Mouse (Mus musculus) limb, embryonic 15.5 days (tissue): ENCODE measurements around the gene Fam102a. TPM values are rescaled to one million over a fixed set of nuclear protein-coding genes. Genes with fewer than 3 reads are reported as not detected.
A peak's percentile ranks its signal among the peaks of the same experiment; 100 is the strongest.

Source experiments
- ATAC-seq: fragments of 200-750 bp; cut with Nextera tagmentation; 2 replicates; pipeline ENCODE4 v1.8.0; 2017; ENCODE audit warnings: low read depth, moderate TSS enrichment; ENCODE audit not compliant: insufficient number of reproducible peaks, low FRiP score, low TSS enrichment
- H3K27ac ChIP-seq: fragments of 300-500 bp; sonication (generic); 2 replicates; pipeline ENCODE4 v1.5.1; 2015; ENCODE audit warnings: moderate library complexity, mild to moderate bottlenecking, inconsistent platforms
- H3K27me3 ChIP-seq: fragments of 300-500 bp; sonication (generic); 2 replicates; pipeline ENCODE4 v1.6.1; 2015; ENCODE audit warnings: inconsistent platforms
- H3K36me3 ChIP-seq: fragments of 300-500 bp; sonication (generic); 2 replicates; pipeline ENCODE4 v1.6.1; 2015; ENCODE audit warnings: inconsistent platforms
- H3K4me1 ChIP-seq: fragments of 300-500 bp; sonication (generic); 2 replicates; pipeline ENCODE4 v1.6.1; 2015; ENCODE audit warnings: inconsistent platforms
- H3K4me2 ChIP-seq: fragments of 300-500 bp; sonication (generic); 2 replicates; pipeline ENCODE4 v1.6.1; 2015; ENCODE audit warnings: mild to moderate bottlenecking, inconsistent platforms
- H3K4me3 ChIP-seq: fragments of 300-500 bp; sonication (generic); 2 replicates; pipeline ENCODE4 v1.5.1; 2015; ENCODE audit warnings: mild to moderate bottlenecking, inconsistent platforms
- H3K9ac ChIP-seq: fragments of 300-500 bp; sonication (generic); 2 replicates; pipeline ENCODE4 v1.6.1; 2015; ENCODE audit warnings: inconsistent platforms
- H3K9me3 ChIP-seq: fragments of 300-500 bp; sonication (generic); 2 replicates; pipeline ENCODE4 v1.6.1; 2016; ENCODE audit warnings: inconsistent platforms
- WGBS: fragments of 180-500 bp; shearing (Covaris S2); methylation state at CpG from one replicate; pipeline ENCODE4 v1.1.7; 2015; 5-methylcytosine and 5-hydroxymethylcytosine counted together
- polyA plus RNA-seq: library from polyadenylated mRNA; unstranded; fragments of >200 nt; fragmentation: Nextera tagmentation; extraction: Ambion mirVana; gene quantifications from 2 replicates; pipeline ENCODE4 v1.2.1, GENCODE M21; 2015

Fam102a gene
- polyA plus RNA-seq, 1 experiment from 2014 or later = 17.3 TPM

- no peaks in the 10 kb centered on the region for H3K36me3 ChIP-seq
- H3K27me3 ChIP-seq = no peaks in the 10 kb centered on the region
- no peaks in the 10 kb centered on the region for H3K4me1 ChIP-seq
- no peak overlapping the region for H3K4me3 ChIP-seq
- ATAC-seq = no peak
- no peaks in the 10 kb centered on the region for H3K9me3 ChIP-seq
- 72% methylated on average over 5 of the region's 5 CpGs for WGBS
- H3K4me2 ChIP-seq = no peak overlapping the region
- H3K9ac ChIP-seq = no peak overlapping the region
- no peak overlapping the region for H3K27ac ChIP-seq
Measured at GRCm38 (mm10) chr2:32500461-32500860, 34.7 kb upstream of the Fam102a start.

DNA sequence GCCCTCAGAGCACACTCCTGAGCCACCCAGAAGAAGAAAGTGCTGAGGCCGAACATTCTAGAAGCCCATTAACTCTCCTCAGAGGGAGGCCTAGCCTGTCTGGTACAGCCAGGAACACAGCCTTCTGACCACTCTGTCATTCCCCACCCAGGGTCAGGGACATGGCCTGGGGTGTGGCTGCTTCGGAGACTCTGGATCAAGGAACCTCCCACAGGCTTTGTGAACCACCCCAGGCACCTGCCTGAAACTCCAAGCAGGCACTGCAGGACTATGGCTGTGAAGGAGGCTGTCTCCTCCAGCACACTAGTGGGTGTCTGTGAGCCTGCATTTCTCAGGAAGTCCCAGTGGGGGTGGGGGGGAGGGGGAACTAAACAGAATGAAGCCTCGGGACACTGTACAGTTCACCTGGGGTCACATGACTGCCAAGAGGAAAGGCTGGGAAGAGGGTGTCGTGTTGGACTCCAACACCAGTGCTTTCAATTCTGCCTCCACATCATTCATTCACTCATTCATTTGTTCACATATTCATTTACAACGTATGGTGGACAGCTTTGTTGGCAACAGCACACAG, 33.3 kb upstream of the Fam102a start:
- Histone ChIP-seq H3K4me2 (no peak overlapping the region), H3K9me3 (no peaks in the 10 kb centered on the region), H3K4me1 (no peaks in the 10 kb centered on the region), H3K27ac (no peak overlapping the region), H3K4me3 (no peak overlapping the region), H3K9ac (no peak overlapping the region), H3K36me3 (no peaks in the 10 kb centered on the region), H3K27me3 (no peaks in the 10 kb centered on the region)
- ATAC-seq = 0 out of 2 replicates have a peak, but pooled peaks have one; percentile 30
- WGBS = 52% methylated on average over 5 of the region's 5 CpGs

- no peak overlapping the region for H3K27ac ChIP-seq
Measured at GRCm38 (mm10) chr2:32502843-32503242, 32.3 kb upstream of the Fam102a start.

DNA sequence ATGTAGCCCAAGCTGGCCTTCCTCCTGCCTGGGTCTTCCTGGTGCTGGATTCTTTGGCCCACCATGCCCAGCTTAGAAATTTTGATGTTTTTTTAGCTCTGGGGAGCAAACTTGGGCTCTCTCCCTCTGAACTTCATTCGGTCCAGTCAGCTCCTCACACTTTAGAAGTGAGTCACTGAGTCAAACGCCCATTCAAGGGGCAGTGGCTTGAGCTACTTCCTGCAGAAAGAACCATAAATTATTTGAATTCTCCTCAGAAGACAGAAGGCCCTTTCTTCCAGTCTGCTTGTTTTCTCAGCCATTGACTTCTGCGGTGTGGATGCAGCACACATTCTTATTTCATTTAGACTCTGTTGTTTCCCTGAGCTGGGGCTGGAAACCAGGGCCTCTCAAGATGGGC, 31.5 kb upstream of the Fam102a start:
- Histone ChIP-seq H3K9ac (no peak overlapping the region), H3K4me1 (no peaks in the 10 kb centered on the region), H3K9me3 (no peaks in the 10 kb centered on the region), H3K36me3 (no peaks in the 10 kb centered on the region), H3K27ac (no peak overlapping the region; the same call in 1 of the 2 replicates), H3K4me3 (no peak overlapping the region), H3K4me2 (no peak overlapping the region), H3K27me3 (no peaks in the 10 kb centered on the region)
- ATAC-seq = no peak
- 48% methylated on average over 3 of the region's 3 CpGs for WGBS

More at GRCm38 (mm10) chr2:32502843-32503242, 32.3 kb upstream of the Fam102a start:
- no peaks in the 10 kb centered on the region for H3K27me3 ChIP-seq
- no peaks in the 10 kb centered on the region for H3K4me1 ChIP-seq
- no peak overlapping the region for H3K4me3 ChIP-seq
- no peak overlapping the region for H3K9ac ChIP-seq
- H3K36me3 ChIP-seq = no peaks in the 10 kb centered on the region
- H3K9me3 ChIP-seq = no peaks in the 10 kb centered on the region
- no peak overlapping the region for H3K4me2 ChIP-seq
- 83% methylated on average over 12 of the region's 12 CpGs for WGBS
- ATAC-seq = no peak

DNA sequence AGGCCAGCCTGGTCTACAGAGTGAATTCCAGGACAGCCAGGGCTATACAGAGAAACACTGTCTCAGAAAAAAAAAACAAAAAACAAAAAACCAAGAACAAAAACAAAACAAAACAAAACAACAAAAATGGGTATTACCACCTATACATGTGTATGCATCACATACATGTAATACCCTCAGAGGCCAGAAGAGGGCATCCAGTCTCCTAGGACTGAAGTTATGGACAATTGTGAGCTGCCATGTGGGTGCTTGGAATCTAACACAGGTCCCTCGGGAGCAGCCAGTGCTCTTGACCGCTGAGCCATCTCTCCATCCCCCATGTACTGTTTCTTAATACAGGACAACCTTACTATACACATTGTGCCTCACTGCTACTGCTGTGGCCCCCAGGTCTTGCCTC, 29.6 kb upstream of the Fam102a start:
- Histone ChIP-seq H3K4me2 (no peak overlapping the region), H3K27me3 (no peaks in the 10 kb centered on the region), H3K9me3 (no peaks in the 10 kb centered on the region), H3K36me3 (no peaks in the 10 kb centered on the region), H3K9ac (no peak overlapping the region), H3K27ac (no peak overlapping the region), H3K4me3 (no peak overlapping the region), H3K4me1 (peaks cover 4% of the 10 kb centered on the region)
- no peak for ATAC-seq
- WGBS = 99% methylated on average over 2 of the region's 2 CpGs

DNA sequence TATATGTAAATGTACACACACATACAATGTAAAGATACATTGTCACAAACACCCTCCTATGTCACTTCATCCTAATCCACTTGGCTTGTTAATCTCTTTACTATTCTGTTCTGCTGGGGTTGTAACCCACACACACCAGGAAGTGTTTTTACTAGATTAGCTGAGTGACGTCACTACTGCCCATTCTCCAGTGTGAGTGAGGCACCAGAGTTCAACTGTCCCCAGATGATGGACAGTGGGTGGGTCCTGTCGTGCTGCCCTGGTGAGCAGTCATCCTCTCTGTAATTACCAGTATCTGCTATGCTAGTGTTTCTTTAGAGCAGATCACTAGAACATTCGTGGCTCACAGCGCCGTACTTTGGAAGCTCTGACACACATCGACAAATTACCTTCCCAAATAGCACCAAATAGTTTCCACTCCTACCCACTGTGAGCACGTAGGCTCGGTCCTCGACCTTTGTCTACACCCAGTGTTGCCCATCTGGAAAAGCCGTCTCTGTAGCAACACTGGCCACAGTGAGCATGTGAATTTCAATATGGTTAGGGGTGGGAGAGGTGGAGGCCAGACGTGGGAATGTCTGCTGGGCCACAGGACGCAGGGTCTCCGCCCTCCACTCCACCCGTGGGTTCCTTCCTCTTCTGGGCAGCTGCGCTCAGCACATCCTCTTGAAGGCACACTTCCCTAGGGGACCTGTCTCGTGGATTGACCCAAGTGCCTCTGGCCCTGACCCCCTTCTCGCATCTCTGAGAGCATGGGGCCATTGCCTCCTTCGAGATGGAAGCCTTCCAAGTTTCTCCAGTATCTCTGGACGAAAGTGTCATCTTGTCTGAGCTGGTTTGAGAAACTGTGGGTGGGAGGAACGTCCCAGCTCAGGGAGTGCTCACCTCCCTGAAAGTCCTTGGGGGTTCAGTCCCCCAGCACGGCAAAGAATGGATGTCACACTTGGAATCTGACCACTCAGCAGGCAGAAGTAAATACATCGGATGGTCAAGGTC, 28.2 kb upstream of the Fam102a start:
- 62% methylated on average over 22 of the region's 22 CpGs for WGBS
- Histone ChIP-seq H3K9ac (no peak overlapping the region), H3K36me3 (no peaks in the 10 kb centered on the region), H3K4me2 (no peak overlapping the region), H3K9me3 (no peaks in the 10 kb centered on the region), H3K27ac (no peak overlapping the region), H3K27me3 (no peaks in the 10 kb centered on the region), H3K4me3 (no peak overlapping the region), H3K4me1 (peaks cover 4% of the 10 kb centered on the region)
- peak; percentile 40; the same call in 1 of the 2 replicates for ATAC-seq

GRCm38 (mm10) chr2:32507906-32508305, 27.2 kb upstream of the Fam102a start:
- ATAC-seq = no peak
- WGBS = 76% methylated on average over 9 of the region's 9 CpGs
- Histone ChIP-seq H3K4me2 (no peak overlapping the region), H3K4me3 (no peak overlapping the region), H3K27ac (no peak overlapping the region), H3K9ac (no peak overlapping the region), H3K36me3 (no peaks in the 10 kb centered on the region), H3K27me3 (no peaks in the 10 kb centered on the region), H3K9me3 (no peaks in the 10 kb centered on the region), H3K4me1 (peaks cover 4% of the 10 kb centered on the region)

DNA sequence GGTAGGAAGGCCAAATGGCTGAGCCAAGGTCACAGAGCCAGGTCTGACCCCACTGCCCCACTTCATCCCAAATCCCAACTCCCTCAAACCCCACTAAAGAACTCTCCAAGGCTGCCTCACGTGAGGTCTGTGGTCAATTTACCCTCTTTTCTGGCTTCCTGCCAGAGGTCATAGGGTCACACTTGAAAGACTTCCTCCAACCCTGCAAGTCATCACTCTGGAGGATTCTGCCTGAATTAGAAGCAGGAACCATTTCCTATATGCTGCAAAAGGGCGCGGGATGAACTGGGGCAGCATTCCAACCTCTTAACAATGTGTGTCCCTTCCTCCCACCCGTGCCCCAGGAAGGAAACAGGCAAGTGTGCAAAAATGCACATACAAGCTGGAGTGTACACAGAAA, 25.8 kb upstream of the Fam102a start:
- Histone ChIP-seq H3K9ac (no peak overlapping the region), H3K36me3 (no peaks in the 10 kb centered on the region), H3K27ac (peak overlapping the region; percentile 48; the same call in 1 of the 2 replicates), H3K4me2 (no peak overlapping the region), H3K27me3 (no peaks in the 10 kb centered on the region), H3K9me3 (no peaks in the 10 kb centered on the region), H3K4me3 (no peak overlapping the region), H3K4me1 (peaks cover 4% of the 10 kb centered on the region)
- WGBS = 13% methylated on average over 4 of the region's 4 CpGs
- no peak for ATAC-seq

DNA sequence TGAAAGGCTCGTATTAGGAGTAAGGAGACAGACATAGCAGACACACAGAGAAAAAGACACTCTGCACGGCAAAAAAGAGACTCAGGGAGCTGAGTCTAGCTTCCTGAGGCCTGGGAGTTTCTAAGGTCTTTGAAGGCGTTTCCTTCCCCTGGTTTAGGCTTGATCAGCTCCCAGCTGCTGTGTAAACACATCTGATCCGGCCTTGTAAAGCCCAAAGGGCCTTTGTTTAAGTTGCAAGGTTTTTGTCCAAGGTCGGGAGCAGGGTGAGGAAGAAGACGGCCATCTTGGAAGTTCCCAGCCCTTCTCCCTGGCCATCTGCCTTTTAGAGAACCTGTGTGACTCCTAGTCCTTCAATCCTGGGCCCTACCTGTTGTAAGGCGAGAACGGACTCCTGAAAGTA, 25.2 kb upstream of the Fam102a start:
- 41% methylated on average over 8 of the region's 8 CpGs for WGBS
- Histone ChIP-seq H3K4me3 (no peak overlapping the region), H3K9ac (no peak overlapping the region), H3K4me2 (no peak overlapping the region), H3K27me3 (no peaks in the 10 kb centered on the region), H3K27ac (peak overlapping the region; percentile 48), H3K9me3 (no peaks in the 10 kb centered on the region), H3K4me1 (peaks cover 4% of the 10 kb centered on the region), H3K36me3 (no peaks in the 10 kb centered on the region)
- ATAC-seq = no peak

GRCm38 (mm10) chr2:32512592-32512991, 22.5 kb upstream of the Fam102a start:
- Histone ChIP-seq H3K9ac (no peak overlapping the region), H3K36me3 (no peaks in the 10 kb centered on the region), H3K4me3 (no peak overlapping the region), H3K4me2 (no peak overlapping the region), H3K4me1 (peaks cover 4% of the 10 kb centered on the region), H3K9me3 (no peaks in the 10 kb centered on the region), H3K27ac (no peak overlapping the region), H3K27me3 (no peaks in the 10 kb centered on the region)
- WGBS = 74% methylated on average over 7 of the region's 7 CpGs
- ATAC-seq = no peak

DNA sequence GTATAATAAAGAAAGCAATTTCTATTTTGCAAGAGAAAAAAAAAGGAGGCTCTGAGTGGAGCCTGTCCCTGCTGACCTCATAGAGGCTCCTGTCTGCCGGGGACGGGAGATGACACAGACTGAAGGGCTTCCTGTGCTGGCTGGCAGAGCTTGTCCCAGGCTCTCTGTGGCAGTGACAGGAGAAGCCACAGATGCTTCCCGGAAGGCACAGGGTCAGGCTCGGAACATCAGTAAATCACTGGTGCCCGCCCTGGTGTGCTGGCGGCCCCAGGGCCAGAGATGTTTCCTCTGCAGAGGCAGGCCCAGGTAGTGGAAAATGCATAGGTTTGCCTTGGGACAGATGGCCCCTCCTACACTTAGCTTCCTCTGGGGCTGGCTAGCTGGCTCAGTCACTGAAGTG, 20.8 kb upstream of the Fam102a start:
- Histone ChIP-seq H3K4me3 (no peak overlapping the region), H3K4me2 (no peak overlapping the region), H3K27ac (no peak overlapping the region), H3K9ac (no peak overlapping the region), H3K36me3 (no peaks in the 10 kb centered on the region), H3K27me3 (no peaks in the 10 kb centered on the region), H3K4me1 (peaks cover under 1% of the 10 kb centered on the region), H3K9me3 (no peaks in the 10 kb centered on the region)
- no peak; the same call in 1 of the 2 replicates for ATAC-seq
- 16% methylated on average over 6 of the region's 6 CpGs for WGBS

DNA sequence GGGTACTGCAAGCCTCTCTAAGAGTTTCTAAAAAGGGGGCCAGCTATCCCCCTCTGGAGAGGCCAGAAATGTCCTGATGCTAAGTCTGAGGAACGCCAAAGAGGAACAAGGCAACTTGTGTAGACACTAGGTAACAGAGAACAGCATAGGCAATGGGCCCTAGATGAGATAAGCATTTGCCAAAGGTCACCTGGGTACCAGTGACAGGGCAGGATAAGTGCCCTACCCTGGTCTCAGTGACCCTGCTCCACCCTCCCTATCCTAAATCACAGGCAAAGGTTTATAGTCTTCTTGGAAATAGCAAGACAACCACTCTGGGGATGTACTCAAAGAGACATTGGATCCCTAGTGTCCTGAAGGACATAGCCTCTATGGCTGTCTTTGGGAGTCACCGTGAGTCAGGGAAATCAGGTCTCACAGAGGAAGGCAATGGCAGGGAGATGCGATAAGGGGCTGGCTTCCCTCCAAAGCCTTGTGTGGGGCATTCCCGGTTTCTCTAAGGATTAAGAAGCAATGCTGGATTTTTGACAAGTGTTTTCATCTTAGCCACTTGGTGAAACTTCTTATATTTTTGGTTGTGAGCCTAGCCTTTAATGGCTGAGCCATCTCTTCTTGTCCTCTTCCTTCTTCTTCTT, 17.8 kb upstream of the Fam102a start:
- Histone ChIP-seq H3K27ac (no peak overlapping the region), H3K36me3 (no peaks in the 10 kb centered on the region), H3K4me2 (no peak overlapping the region), H3K9me3 (no peaks in the 10 kb centered on the region), H3K27me3 (no peaks in the 10 kb centered on the region), H3K4me1 (no peaks in the 10 kb centered on the region), H3K9ac (no peak overlapping the region), H3K4me3 (no peak overlapping the region)
- WGBS = 81% methylated on average over 4 of the region's 4 CpGs
- no peak for ATAC-seq
